Mouse (Mus musculus): ENCODE results near the gene Gm13757.
"Not testable (repeated sequence)": the region's sequence is repeated elsewhere in the genome, so short reads cannot be mapped to it uniquely, and the experiment has no call there.

Gene Gm13757

DNA sequence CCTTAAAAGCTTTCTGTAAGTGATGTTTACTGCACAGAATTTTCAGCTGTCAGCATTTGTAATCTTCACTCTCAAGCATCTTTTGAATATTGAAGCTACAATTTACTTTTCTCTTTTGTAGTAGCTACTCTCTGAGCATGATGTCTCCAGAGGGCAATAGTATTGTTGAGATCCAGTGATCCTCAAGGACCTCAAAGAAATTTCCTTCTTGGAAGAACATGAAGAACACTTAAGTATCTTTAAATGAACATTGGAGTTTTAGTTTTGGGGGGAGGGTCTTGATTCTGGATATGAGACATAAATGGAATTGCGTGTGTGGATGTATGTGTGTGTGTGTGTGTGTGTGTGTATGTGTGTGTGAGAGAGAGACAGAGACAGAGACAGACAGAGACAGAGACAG is at the start of gene Gm13757:
Gm13757 (minus strand) TSS at position 101 of the 400 bp plus-strand sequence.
- DNase-seq, result no peak

DNA sequence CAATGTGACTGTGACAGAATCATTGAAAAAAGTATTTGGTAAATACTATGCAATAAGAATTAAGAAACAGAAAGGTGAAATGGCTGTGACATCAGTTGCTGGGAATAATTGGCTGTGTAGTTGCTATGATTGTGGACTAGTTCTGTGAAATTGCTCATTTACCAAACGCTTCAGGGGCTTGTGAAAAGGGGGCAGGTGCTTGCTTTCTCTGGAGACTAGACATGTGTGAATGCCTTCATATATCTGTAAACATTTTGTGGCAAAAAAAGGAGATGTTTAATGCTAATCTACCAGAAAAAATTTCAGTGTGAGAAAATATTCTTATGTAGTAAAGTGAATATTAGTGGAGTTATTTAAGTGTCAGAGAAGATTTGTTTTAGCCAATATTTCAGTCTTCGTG is 44.1 kb upstream of the Gm13757 start, which contains the start of gene Olfr1185-ps1:
Olfr1185-ps1 (plus strand) TSS at position 301 of the 400 bp plus-strand sequence.
- no peak for DNase-seq

DNA sequence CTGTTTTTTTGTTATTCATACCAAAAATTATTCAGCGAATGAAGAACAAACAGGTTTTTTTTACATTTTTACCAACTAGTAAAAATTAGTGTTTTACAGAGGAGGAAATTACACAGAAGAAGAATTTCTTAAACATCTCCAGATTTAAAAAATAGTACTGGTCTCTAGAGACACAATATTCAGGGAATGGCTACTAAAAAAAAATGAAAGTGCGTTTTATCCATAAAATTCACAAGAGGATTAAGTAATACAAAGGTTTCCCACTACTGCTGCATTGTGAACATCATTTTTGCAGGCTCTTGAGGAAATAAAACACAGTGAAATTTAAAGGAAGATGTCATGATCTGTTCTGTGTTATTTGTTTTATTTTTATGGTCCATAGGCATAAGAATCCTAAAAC is 34.4 kb upstream of the Gm13757 start, which contains the start of gene Olfr1184:
Olfr1184 (plus strand) TSS at position 301 of the 400 bp plus-strand sequence.
- DNase-seq, result no peak

DNA sequence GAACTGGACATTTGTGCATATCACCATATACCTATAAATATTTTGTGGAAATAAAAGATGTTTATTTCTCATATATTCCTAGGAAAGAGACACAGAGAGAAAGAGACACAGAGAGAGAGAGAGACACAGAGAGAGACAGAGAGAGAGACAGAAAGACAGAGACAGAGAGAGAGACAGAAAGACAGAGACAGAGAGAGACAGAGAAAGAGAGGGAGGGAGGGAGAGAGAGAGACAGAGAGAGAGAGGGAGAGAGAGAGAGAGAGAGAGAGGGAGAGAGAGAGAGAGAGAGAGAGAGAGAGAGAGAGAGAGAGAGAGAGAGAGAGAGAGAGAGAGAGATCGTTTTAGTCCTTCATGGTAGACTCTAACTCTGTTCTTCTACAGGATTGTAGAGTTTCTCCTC is 5.6 kb upstream of the Gm13757 start, which contains the start of gene Olfr1183:
Olfr1183 (plus strand) TSS at position 301 of the 400 bp plus-strand sequence.
- DNase-seq, result not testable (repeated sequence)

DNA sequence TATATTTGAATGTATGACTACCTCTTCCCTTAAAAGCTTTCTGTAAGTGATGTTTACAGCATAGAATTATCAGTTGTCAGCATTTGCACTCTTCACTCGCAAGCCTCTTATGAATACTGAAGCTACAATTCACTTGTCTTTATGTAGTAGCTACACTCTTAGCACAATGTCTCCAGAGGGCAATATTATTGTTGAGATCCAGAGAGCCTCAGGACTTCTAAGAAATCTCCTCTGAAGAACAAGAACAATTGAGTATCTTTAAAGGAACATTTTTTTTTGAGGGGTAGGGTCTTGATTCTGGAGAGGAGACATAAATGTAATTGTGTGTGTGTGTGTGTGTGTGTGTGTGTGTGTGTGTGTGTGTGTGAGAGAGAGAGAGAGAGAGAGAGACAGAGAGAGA is 22.9 kb downstream of the Gm13757 start, which contains the start of gene Olfr1181:
Olfr1181 (minus strand) TSS at position 101 of the 400 bp plus-strand sequence.
- no peak for DNase-seq

DNA sequence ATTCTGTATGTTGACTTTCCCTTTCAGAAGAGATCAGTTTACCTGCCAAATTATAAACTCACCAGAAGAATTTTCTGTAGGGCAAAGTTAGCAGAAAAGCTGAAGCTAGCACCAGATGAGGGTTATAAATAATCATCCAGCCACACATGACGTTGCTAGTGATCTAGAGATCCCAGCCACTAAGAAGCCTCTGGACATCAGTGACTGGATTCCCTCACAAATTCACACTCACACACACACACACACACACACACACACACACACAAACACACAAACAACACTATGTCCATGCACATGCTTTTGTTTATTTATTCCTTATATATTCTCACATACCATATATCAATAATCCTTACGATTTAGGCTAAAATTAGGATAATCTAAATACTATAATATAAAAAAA is 29.9 kb downstream of the Gm13757 start, which contains the start of gene Olfr1180:
Olfr1180 (minus strand) TSS at position 101 of the 400 bp plus-strand sequence.
- DNase-seq, result no peak

DNA sequence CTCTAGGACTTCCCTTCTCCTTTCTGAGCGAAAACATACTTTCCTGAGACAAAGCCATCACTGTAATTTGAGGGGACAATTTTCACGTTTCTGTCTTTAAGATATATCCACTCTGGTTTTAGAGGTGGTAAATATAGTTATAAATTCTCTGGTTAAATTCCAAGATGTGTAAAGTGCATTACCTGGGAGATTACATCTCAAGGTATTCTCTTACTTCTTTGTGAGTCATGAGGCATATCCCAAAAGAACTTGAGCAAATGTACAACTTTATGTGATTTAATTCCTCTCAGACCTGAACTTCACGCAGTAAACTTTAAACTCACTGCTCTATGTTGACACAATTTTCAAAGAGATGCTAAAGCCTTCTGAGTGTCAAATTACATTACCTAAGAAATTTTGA is 42.6 kb downstream of the Gm13757 start, which contains the start of gene Olfr1179:
Olfr1179 (minus strand) TSS at position 101 of the 400 bp plus-strand sequence.
- DNase-seq, result no peak

All from thymus, adult 18-20 months (tissue).